Mouse (Mus musculus): ENCODE measurements around the gene Mecom.

- no peak for TF ChIP-seq MAFK (IDR thresholded peaks at IDR 0.05; ENCODE audit: insufficient read depth, low read depth, low read length)
- no peak for TF ChIP-seq ZC3H11A (IDR thresholded peaks at IDR 0.05; ENCODE audit: borderline replicate concordance, low read depth, low read length)
- TF ChIP-seq ZNF384 (IDR thresholded peaks at IDR 0.05; ENCODE audit: low read depth, low read length): no peak
- TF ChIP-seq HCFC1 (IDR thresholded peaks at IDR 0.05; ENCODE audit: borderline replicate concordance, insufficient read depth, low read length): no peak
- no peak for TF ChIP-seq CHD2 (IDR thresholded peaks at IDR 0.05; ENCODE audit: low read depth, low read length)
These were observed 97.4 kb downstream of the Mecom start for GRCm38 (mm10) chr3:30450206-30450965.
